Mouse (Mus musculus) layer of hippocampus, postnatal 14 days (tissue): ENCODE data around the gene Gpr25. TPM values are rescaled to one million over a fixed set of nuclear protein-coding genes. Genes with fewer than 3 reads are reported as not detected.
A peak's percentile ranks its signal among the peaks of the same experiment; 100 is the strongest.

Experiments used
- DNase-seq, 2 experiments: peaks; one replicate each; pipeline ENCODE4 v3.0.0; 2021 to 2022; ENCODE audit warnings: low spot score in 2 of 2, mixed read lengths in 1 of 2
- total RNA-seq, 2 experiments: library from RNA; stranded (reverse); gene quantifications; 2 replicates each; pipeline ENCODE4 v1.2.3; 2021

Gpr25 gene
- total RNA-seq, 2 experiments from 2014 or later = 8.0 to 9.1 TPM

DNA sequence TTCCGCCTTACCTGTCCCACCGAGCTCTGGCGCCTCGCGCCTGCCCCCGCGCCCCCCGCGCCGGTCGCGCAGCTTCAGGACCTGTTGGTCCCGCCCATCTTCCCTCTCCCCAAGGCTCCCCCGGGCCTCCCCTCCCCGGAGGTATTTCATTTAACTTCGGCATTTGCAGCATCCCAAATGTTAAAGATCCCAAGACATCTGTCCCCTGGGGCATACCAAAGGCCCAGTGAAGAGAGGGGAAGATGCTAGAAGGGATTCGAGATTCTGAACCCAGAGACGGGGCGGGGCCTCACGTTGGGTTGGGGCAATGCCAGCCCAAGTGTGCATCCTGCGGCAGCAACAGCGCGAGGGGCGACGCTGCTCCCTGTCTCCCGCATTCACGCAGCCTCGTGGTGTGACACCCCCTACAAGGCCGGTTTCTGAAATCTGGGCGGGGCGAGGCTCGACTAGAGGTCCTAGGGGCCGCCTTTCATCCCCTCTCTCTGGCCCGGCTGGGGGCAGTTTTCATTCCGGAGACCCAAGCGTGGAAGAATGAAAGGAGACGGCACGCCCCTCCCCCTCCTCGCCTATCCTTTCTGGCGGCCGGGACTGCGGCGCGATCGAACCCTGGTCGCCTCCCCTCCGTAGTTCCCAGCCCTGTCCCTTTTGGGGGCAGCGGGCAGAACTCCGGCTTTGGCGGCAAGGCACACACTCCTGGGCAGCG, 26.6 kb downstream of the Gpr25 start, which contains the start of gene Inava:
Gene Inava, minus strand, starts transcription at position 373 of the 703 bp plus-strand sequence.
- peak; percentile 40 to 46 for DNase-seq

DNA sequence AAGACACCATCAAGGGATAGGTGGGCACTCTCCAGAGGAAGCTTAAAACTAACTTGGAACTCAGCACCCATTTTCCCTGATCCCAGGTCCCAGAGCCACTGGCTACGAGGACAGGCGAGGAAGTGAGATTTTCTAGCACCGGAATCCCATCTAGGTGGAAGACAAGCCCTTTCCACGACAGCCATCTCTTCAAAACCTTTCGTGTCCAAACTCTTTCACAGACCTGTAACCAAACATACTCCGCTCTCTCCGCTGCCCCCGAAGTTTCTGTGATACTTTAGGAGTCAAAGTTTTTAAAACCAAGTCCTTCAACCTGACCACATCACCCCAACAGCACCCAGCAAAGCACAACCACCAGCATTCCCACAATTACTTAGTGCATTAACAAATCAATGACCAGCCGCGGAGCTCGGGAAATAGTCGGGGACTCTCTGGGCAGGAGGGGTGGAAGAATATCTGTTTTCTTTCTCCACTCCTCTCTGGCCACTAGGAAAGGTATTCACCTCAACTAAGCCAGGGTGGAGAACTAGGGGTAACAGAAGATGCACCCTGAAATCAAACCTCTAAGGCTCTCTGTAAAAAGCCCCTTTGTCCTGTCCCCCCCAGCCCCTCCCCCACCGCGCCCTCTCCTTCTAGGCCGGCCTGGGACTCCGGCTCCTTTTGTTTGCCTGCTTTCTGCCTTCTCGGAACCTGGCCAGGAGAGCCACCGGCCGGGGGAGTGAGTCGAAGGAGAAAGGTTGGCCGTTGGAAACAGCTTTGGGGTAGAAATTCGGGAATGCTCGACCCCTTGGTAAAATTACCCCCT, 27.5 kb downstream of the Gpr25 start:
- DNase-seq = no peak

DNA sequence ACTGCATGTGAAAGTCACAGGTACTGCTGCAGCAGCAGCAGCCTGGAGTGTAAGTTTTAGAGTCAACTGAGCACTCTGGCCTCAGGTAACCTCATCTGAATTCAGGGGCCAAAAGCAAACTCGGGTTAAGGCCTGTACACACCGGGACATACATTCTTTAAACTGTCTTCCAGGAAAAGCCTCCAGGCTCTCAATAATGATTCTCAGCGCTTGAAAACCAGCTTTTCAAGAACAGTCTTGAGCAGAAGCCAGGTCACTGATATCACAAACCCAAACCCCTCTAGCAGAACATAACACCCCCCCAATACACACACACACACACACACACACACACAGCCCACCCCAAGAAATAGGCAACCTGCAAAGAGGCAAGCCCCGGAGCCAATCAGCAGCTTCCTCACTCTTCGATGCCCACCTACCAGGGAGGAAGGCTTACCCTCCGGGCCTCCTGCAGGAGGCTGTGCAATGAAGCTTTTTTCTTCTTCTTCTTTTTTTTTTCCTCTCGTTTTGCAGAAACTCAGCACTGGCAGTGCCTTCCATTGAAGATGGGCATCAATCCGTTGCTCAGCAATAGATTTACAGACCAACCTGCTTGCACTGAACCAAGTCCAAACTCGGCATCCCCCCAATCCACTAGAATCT, 28.3 kb downstream of the Gpr25 start:
- no peak for DNase-seq

DNA sequence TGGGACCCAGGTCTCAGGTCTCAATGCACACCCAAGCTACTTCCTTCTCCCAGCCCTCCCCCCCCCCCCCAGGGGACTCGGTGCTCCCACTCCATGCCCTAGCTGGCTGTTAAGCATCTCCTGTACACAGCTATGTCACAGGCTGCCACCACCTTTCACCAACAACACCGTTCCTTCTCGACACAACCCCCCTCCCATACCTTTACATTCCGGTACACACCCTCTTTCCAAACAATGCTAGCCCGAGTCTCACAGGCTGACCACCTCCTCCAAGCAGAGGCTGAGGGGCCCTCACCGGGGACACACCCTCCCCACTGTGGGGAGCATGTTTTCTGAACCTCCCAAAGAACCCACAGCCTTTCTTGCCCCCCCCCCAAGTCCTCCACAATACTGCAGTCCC, 29.1 kb downstream of the Gpr25 start:
- no peak for DNase-seq

DNA sequence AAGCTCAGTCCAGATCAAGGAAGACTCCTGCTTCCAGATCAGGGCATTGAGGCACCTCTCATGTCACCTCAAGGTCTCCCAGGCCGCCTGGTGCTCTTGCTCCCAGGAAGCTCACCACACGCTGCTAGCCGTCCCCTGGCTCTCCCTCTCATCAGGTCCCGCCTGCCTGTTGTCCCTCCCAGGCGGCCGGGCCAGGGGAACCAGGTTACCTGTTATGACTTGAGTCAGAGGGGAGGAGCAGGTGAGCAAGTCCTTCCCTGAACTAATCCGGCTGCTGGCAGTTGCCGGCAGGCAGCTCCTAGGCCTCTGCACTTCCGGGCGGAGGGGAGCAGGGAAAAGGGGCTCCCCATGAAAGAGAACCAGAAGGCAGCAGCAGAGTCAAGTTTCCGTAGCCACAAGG, 30.5 kb downstream of the Gpr25 start:
- no peak for DNase-seq

DNA sequence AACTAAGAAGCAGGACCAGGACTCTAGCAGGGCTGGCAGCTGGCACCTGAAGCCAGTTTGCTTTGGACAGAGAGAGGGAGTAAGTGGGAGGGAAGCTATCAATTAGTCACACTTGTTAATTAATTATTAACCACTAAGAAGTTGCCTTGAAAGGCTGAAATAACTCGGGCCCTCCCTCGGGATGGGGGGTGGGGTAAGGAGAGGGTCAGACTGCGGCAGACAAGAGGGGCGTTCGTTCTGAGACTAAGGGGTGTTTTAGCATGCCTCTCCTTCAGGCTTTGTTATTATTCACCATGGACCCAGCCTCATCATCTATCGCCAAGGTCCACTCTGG, 31.7 kb downstream of the Gpr25 start:
- DNase-seq = no peak

DNA sequence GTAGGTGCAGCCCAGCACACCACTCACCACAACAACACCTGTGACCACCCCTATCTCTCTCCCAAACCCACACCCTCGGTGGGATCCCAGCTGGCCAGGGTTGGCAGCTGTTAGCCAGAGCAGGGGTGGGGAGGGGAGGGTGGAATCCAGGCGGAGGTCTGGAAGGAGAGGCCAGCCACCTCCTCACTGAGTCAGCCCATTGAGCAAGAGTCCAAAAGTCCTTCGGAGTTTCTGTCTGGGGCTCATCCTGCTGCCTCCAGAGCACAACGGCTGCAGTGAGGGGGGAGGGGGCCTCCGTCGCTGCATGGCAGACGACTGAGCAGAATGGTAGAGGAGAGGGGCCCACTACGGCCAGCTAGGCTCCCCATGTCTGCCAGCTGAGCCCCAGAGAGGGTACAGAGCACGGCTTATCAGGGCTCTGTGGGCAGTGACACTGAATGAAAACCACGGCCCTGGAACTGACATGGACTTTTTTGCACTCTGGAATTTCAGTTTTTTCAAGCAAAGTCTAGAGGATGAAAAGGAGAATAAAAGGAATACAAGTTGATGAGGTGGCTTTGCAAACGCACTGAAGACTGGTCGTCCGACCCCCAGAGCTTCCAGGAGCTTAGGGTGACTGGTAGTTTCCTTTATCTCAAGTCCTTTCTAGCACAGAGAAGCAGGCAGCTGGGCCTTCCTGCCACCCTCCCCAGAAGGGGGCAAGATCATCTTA, 32.2 kb downstream of the Gpr25 start:
- DNase-seq = no peak

DNA sequence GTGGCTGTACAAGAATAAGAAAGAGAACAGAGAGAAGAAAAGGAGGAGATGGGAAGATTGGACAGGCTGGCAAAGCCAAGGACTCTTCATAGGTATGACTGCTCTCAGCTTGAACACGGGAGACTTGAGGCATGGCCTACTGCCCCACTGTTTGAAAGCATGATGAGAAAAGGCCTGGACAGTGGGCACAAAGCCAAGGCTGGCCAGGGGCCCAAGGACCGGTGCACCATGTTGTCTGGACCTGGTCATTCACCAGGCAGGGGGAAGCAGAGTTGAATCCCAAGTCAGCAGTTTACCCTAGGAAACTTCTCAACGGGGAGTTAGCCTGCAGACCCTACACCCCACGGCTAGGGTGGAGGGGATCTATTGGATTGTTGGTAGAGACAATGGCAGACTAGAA, 32.8 kb downstream of the Gpr25 start:
- no peak for DNase-seq

DNA sequence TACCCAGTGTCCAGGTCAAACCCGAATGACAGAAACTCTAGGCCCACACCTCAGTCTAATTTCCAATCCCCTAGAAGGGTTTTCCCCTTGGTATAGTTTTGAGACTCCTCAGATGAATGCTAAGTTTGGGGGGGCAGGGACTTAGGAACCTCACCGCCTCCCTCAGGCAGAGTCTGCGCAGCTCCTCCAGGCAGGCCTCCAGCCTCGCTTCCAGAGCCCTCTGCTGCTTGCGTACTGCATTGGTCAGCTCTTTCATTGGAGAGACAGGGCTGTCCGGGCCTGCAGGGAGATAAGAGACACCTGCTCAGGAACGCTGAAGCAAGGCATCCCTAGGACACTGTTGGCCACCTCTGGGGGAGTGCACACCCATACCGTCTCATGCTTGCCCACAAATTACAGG, 34.0 kb downstream of the Gpr25 start:
- DNase-seq = no peak

DNA sequence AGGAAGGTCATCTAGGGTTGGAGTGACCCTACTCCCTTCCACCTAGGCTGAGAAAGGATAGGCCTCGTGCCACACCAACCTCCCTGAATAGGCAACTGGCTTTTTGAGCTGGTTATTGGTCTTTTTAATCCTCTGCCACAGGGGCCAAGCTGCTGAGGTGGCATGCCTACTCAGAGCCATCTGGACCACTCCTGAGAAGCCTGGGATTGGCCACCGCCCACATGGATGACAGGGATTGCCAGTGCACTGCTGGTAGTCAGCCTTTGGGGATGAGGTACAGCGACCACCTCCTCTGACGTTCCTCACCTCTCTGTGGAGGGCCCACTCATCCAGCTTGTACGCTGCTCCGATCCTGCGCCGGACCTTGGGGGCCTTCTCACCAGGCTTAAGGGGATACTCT, 34.8 kb downstream of the Gpr25 start:
- DNase-seq = no peak

DNA sequence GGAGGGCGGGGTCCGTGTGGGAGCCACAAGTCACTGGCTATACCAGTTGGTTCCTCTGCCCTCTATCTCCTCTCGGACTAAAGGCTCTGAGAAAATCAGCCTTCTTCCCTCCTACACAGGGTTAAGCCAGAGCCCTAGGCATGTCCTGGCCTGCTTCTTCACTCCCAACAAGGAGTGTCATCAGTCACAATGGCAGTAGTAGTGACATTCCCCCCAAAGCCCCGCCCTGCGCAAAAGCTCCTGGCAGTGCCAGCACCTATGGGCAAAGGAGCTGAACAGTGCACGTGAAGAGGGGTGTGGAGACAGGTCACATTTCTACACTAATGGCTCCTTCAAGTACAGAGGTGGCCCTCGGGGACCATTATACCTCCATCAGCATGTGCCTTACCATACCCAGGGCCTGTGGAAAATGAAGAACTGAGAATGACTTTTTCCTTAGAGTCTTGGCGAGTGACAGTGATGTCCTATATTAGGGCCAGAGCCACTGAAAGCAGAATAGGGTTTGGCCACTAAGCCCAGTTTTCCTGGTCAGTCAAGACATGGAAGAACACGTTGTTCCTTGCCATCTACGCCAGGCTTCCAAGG, 36.8 kb downstream of the Gpr25 start:
- no peak for DNase-seq

DNA sequence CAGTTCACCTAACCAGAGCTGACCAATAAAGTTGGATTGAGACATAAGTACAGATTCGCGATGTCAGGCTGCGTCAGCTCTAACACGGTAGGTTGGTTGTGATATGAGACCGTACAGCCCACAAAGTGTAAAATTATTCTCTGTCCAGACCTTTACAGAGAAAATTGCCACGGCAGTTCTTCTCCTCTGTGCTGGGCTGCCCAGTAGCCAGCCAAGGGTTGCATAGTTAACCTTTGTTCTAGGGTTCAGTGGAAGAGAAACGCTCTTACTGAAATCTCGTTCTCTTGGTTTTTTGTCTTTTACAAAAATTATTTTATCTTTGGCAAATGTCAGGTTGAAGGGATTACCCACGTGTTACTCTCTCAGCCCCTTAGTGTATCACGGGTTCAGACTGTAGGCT, 38.3 kb downstream of the Gpr25 start:
- DNase-seq = no peak

DNA sequence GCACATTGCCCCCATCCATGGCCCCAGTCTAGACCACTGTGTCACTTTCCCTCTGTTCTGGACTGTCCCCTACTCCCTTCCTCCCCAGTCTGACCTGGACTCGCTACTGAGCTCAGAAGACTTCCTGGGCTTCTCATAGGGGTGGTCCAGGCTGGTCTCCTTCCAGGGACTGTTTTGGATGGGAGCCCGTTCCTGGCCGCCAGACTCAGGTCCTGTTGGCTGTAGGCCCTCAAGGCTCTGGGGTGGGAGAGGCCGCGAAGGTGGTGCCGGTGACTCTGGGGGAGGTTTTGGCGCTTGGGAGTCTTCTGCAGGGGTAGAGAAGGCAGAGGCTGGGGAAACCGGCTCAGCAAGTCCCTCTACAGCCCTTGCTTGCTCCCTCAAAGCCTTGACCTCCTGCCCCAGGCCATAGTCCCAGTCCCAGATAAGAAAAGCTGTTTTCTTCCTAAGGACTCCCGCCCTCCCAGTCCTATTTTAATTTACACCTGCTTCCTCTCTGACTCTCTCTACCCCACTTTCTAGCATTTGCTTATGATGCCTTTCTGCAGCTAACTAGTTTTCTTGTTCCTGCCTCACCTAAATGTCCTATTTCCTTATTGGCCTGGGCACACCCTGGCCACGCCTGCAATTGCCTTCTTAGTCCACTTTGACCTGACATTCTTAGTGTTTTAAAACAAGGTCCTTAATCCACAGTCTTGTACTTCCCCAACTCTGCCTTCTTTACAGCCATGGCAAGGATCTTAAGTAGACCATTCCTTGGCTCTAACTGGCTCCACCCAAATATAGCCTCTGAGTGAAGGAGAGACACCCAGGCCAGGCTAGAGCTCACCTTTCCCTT, 40.4 kb downstream of the Gpr25 start:
- no peak for DNase-seq

DNA sequence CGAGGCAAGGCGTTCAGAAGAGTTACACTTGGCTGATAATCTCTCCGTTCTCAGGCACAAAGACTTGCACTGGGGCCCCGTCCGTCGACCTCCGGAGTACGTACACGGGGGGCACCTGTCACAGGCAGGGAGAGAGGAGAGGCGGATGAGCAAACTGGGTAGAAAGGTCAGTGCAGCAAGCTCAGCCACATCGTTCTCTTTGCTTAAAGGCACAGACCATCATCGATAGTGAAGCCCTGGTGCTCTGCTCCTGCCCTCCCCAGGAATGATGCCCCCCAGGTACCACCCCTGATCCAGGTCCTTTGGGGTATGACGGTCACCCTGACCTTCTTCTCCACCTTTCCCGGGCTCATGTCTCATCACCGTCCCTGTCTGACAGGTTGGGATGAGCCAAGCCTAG, 46.4 kb downstream of the Gpr25 start:
- DNase-seq = no peak

DNA sequence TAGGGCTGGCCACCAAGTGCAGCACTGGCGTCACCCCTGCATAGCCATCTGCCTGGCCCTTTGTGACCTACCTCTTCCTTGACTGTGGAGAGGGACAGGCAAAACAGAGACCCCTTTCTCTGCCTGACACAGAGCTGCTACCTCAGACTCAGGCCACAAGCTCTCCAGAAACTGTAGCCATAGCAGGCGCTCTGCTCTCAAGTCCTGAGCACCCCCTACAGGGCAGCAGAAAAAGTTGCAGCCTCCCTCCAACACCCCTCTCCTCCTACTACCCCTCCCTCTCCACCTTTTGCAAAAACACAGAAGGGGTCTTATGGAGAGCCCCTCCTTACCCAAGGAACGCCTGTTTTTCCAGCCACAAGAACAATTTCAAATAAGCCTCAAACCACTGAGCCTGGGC, 47.9 kb downstream of the Gpr25 start, which contains the start of gene Mroh3:
Gene Mroh3, minus strand, starts transcription at position 26 of the 400 bp plus-strand sequence.
- no peak for DNase-seq

Other genes starting within 250 kb of the Gpr25 start
- not detected for gene Ascl5, start 210.1 kb downstream of the Gpr25 start, total RNA-seq
- gene Cacna1s, start 208.1 kb downstream of the Gpr25 start, total RNA-seq = 1 to 10 TPM in 1 of 2 experiments, under 1 TPM in 1; 0.97 to 2.1 TPM
- gene Kif21b, start 129.5 kb downstream of the Gpr25 start, total RNA-seq = 100 to 1,000 TPM in 1 of 2 experiments, 10 to 100 TPM in 1; 98.6 to 105 TPM
- 1 to 10 TPM; 3.6 to 5.0 TPM for gene Mroh3, start 48.0 kb downstream of the Gpr25 start, total RNA-seq
- 1 to 10 TPM; 7.8 to 8.2 TPM for gene Inava, start 26.6 kb downstream of the Gpr25 start, total RNA-seq
- 100 to 1,000 TPM; 152 to 155 TPM for gene Camsap2, start 85.2 kb upstream of the Gpr25 start, total RNA-seq
- gene Ddx59, start 154.4 kb upstream of the Gpr25 start, total RNA-seq = 10 to 100 TPM; 10.8 to 10.9 TPM
- gene Kif14, start 205.5 kb upstream of the Gpr25 start, total RNA-seq = under 1 TPM; 0.44 to 0.81 TPM